Mouse (Mus musculus) liver, adult 2 months (tissue): ENCODE measurements around the gene Manba.

Experiments used
- CTCF ChIP-seq: fragments of 200-500 bp; IDR thresholded peaks from 2 replicates; pipeline ENCODE4 v1.5.1; 2011; ENCODE audit warnings: low read depth, low read length, control low read depth
- POLR2A ChIP-seq: fragments of 200-500 bp; IDR thresholded peaks from 2 replicates; pipeline ENCODE4 v1.6.1; 2011; ENCODE audit warnings: low read length, control low read depth; ENCODE audit not compliant: insufficient read depth; ENCODE audit errors: extremely low read depth

- no peak for TF ChIP-seq CTCF
- no peak for TF ChIP-seq POLR2A
These were observed 460 bp downstream of the Manba start for GRCm38 (mm10) chr3:135485900-135486241.
